Mouse (Mus musculus): ENCODE results near the gene 1700040F15Rik. TPM values are rescaled to one million over a fixed set of nuclear protein-coding genes. Genes with fewer than 3 reads are reported as not detected.
"Not testable (repeated sequence)": the region's sequence is repeated elsewhere in the genome, so short reads cannot be mapped to it uniquely, and the experiment has no call there.

1700040F15Rik gene
- polyA plus RNA-seq (2015; fragmentation: Nextera tagmentation; extraction: Ambion mirVana) = not detected in 2 replicates

DNA sequence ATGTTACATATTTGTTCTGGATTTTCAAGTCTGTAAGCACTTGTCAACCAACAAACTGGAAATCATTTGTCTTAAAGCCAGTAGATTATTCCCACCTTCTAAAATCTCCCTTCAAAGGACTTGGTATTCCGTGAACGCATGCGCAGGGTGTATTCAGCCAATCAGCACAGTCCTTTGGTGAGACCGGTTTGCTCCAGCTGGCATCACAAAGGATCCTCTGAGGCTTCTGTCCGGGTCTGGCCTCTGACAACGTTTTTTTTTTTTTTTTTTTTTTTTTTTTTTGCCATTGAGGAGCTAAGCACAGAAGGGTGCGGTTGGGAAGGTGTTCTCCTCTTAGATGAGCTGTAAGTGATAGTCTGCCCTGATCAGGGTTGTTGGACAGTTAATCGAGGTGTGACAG, at the start of gene 1700040F15Rik:
TSS of gene 1700040F15Rik (plus strand) at position 301 of the 400 bp plus-strand sequence.
- H3K36me3 ChIP-seq (replicated peaks); H3K4me1 ChIP-seq; H3K9ac ChIP-seq; H3K9me3 ChIP-seq; ATAC-seq (replicated peaks); H3K27ac ChIP-seq; H3K4me3 ChIP-seq; H3K4me2 ChIP-seq; H3K27me3 ChIP-seq (replicated peaks): not testable (repeated sequence)
- WGBS = no CpG with 5 or more reads among the region's 8 CpGs

All from midbrain, embryonic 15.5 days (tissue).